In genomic region chr13:70841421-70841904, GRCm38 (mm10) we compare ENCODE assay signal across 8 mouse cellular contexts. TPM values are rescaled to one million over a fixed set of nuclear protein-coding genes. Genes with fewer than 3 reads are reported as not detected.
A peak's percentile ranks its signal among the peaks of the same experiment; 100 is the strongest.
DNase-seq lines count a peak whose midpoint lies in the region; ATAC-seq and TF ChIP-seq lines count a peak whose summit lies in the region.

Gene Adamts16, minus strand, starts transcription at chr13:70841811.

- H3K4me1 ChIP-seq in lung, embryonic 15.5 days, result no peaks in the 10 kb centered on the region
- peaks cover 29% of the 10 kb centered on the region for H3K4me1 ChIP-seq in forebrain, embryonic 10.5 days
- H3K4me1 ChIP-seq in neural tube, embryonic 14.5 days (ENCODE audit: control insufficient read depth, insufficient read depth, low read length), result 0 out of 2 replicates have a peak, but pooled peaks cover 3% of the 10 kb centered on the region
- no peaks in the 10 kb centered on the region for H3K4me1 ChIP-seq in thymus, adult 2 months (replicated peaks; ENCODE audit: control insufficient read depth, insufficient read depth, low read length)

- ATAC-seq in lung, embryonic 15.5 days (ENCODE audit: borderline replicate concordance, extremely low read depth, low FRiP score, low TSS enrichment), result no peak
- ATAC-seq in neural tube, embryonic 14.5 days (ENCODE audit: low read depth), result peak; percentile 65

- H3K9me3 ChIP-seq in lung, embryonic 15.5 days, result no peaks in the 10 kb centered on the region
- H3K9me3 ChIP-seq in forebrain, embryonic 10.5 days, result no peaks in the 10 kb centered on the region
- H3K9me3 ChIP-seq in neural tube, embryonic 14.5 days (ENCODE audit: control insufficient read depth, low read length), result no peaks in the 10 kb centered on the region

- H3K4me2 ChIP-seq in lung, embryonic 15.5 days, result peak within 1 kb of the TSS; percentile 52
- peak within 1 kb of the TSS; percentile 72 for H3K4me2 ChIP-seq in neural tube, embryonic 14.5 days (ENCODE audit: low read depth, low read length)

- 3% methylated on average over 18 of the region's 18 CpGs for WGBS in lung, embryonic 15.5 days
- WGBS in forebrain, embryonic 10.5 days, result 2% methylated on average over 18 of the region's 18 CpGs
- WGBS in neural tube, embryonic 14.5 days, result 3% methylated on average over 18 of the region's 18 CpGs
- 7% methylated on average over 18 of the region's 18 CpGs for WGBS in thymus, adult 2 months

- DNase-seq in lung, postnatal 36 days, result no peak
- DNase-seq in forebrain, embryonic 10.5 days (ENCODE audit: extremely low spot score, low spot score), result no peak
- peak; percentile 52 for DNase-seq in kidney, postnatal 10 days
- no peak for DNase-seq in thymus, adult 2 months
- DNase-seq in ovary, adult 18-20 months (ENCODE audit: low spot score), result no peak
- no peak for DNase-seq in heart, adult 9 months (ENCODE audit: low spot score in 2 of 2)

- peaks cover 33% of the 10 kb centered on the region for H3K27me3 ChIP-seq in lung, embryonic 15.5 days
- peaks cover 45% of the 10 kb centered on the region for H3K27me3 ChIP-seq in forebrain, embryonic 10.5 days (ENCODE audit: poor library complexity, severe bottlenecking)
- no peaks in the 10 kb centered on the region for H3K27me3 ChIP-seq in neural tube, embryonic 14.5 days (ENCODE audit: control insufficient read depth, insufficient read depth, low read length)
- H3K27me3 ChIP-seq in thymus, adult 2 months (ENCODE audit: control insufficient read depth, insufficient read depth, low read length), result no peaks in the 10 kb centered on the region

- no peaks in the 10 kb centered on the region for H3K36me3 ChIP-seq in lung, embryonic 15.5 days
- no peaks in the 10 kb centered on the region for H3K36me3 ChIP-seq in forebrain, embryonic 10.5 days (replicated peaks)
- H3K36me3 ChIP-seq in neural tube, embryonic 14.5 days (ENCODE audit: control insufficient read depth, insufficient read depth, low read length), result no peaks in the 10 kb centered on the region
- H3K36me3 ChIP-seq in thymus, adult 2 months (ENCODE audit: control insufficient read depth, insufficient read depth, low read length), result no peaks in the 10 kb centered on the region

- TF ChIP-seq CTCF in thymus, adult 2 months (IDR thresholded peaks at IDR 0.05; ENCODE audit: borderline replicate concordance, control insufficient read depth, extremely low read depth, insufficient read depth, low read length, poor library complexity), result no peak

- H3K9ac ChIP-seq in lung, embryonic 15.5 days, result no peak within 1 kb of the TSS
- peak within 1 kb of the TSS; percentile 57 for H3K9ac ChIP-seq in neural tube, embryonic 14.5 days (replicated peaks; ENCODE audit: low read depth, low read length)

- H3K27ac ChIP-seq in lung, embryonic 15.5 days, result no peak within 1 kb of the TSS
- no peak within 1 kb of the TSS for H3K27ac ChIP-seq in forebrain, embryonic 10.5 days
- peak within 1 kb of the TSS; percentile 23; the same call in 1 of the 2 replicates for H3K27ac ChIP-seq in neural tube, embryonic 14.5 days (ENCODE audit: low read depth, low read length)
- no peak within 1 kb of the TSS for H3K27ac ChIP-seq in thymus, adult 2 months (ENCODE audit: control insufficient read depth, insufficient read depth, low read length)

- peak within 1 kb of the TSS; percentile 23 for H3K4me3 ChIP-seq in lung, embryonic 15.5 days
- peak within 1 kb of the TSS; percentile 49 for H3K4me3 ChIP-seq in forebrain, embryonic 10.5 days
- peak within 1 kb of the TSS; percentile 46 for H3K4me3 ChIP-seq in neural tube, embryonic 14.5 days (ENCODE audit: low read depth, low read length)
- H3K4me3 ChIP-seq in thymus, adult 2 months (ENCODE audit: control insufficient read depth, insufficient read depth, low read length), result no peak within 1 kb of the TSS

- no peak for TF ChIP-seq POLR2A in thymus, adult 2 months (IDR thresholded peaks at IDR 0.05; ENCODE audit: control insufficient read depth, extremely low read depth, insufficient read depth, low read length, poor library complexity)

RNA-seq across cellular contexts. Expression of gene Adamts16, which starts in this region (rescaled TPM):
- 0.09 and 0.11 TPM in 2 replicates for polyA plus RNA-seq in lung, embryonic 15.5 days (2015; fragmentation: Nextera tagmentation; extraction: Ambion mirVana)
- polyA plus RNA-seq in forebrain, embryonic 10.5 days (2016; fragmentation: Nextera tagmentation; extraction: Ambion mirVana), result 0.11 and 0.17 TPM in 2 replicates
- polyA plus RNA-seq in neural tube, embryonic 14.5 days (2014; fragmentation: Nextera tagmentation; extraction: Ambion mirVana), result 8.0 and 8.4 TPM in 2 replicates
- polyA plus RNA-seq in thymus, adult 2 months (2012; rRNA removed), result 0.09 and 0.13 TPM in 2 replicates
